In the genomic region with DNA sequence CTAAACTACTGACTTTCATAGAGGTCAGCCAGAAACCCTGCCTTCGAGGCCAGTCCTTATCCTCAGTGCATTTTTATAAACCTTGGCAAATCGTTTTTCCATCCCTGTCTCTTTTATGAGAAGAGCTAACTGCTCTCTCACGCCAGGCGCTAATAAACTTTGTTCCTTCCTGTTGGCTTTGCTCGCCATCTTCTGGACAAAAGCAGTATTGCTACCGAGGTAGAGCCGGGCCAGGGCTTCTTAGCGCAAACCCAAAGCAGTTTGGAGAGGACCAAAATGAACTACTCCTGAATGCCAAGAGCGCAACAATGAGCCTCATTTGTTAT, we compare ENCODE assay signal across 8 mouse cellular contexts. TPM values are rescaled to one million over a fixed set of nuclear protein-coding genes. Genes with fewer than 3 reads are reported as not detected.
DNase-seq lines count a peak whose midpoint lies in the region; ATAC-seq and TF ChIP-seq lines count a peak whose summit lies in the region.
"Had no signal": no experiment of that assay in that cellular context is flagged by ENCODE, and none has a peak within 500 bp of the region (broad histone marks: within the 10 kb centered on the region; RNA-seq: fewer than 3 reads in every experiment).

No protein-coding gene starts in this region.

- no peak overlapping the region for H3K4me3 ChIP-seq in left cerebral cortex, adult 2 months
- H3K4me3 ChIP-seq in midbrain, embryonic 12.5 days: no peak overlapping the region

- no peaks in the 10 kb centered on the region for H3K36me3 ChIP-seq in midbrain, embryonic 12.5 days

- TF ChIP-seq CTCF in left cerebral cortex, adult 2 months (IDR thresholded peaks at IDR 0.05): peak; percentile 91

- DNase-seq in cerebellum, postnatal 36 days: peak; percentile 76 to 86
- peak; percentile 61 to 74 for DNase-seq in gastrocnemius, adult 8-10 months (ENCODE audit: low spot score in 2 of 2)
- DNase-seq in induced T-regulatory cell, adult 2 months (ENCODE audit: low read depth): peak; percentile 86
- DNase-seq in left cerebral cortex, adult 2 months (ENCODE audit: extremely low spot score in 1 of 2, low spot score in 2 of 2): peak; percentile 80 to 86
- peak; percentile 73 for DNase-seq in skeletal muscle tissue, adult 2 months (ENCODE audit: low read depth, low spot score)

- H3K4me1 ChIP-seq in midbrain, embryonic 12.5 days: peaks cover 16% of the 10 kb centered on the region

- peak overlapping the region; percentile 32 for H3K4me2 ChIP-seq in midbrain, embryonic 12.5 days (replicated peaks)

- no peak overlapping the region for H3K9ac ChIP-seq in midbrain, embryonic 12.5 days (replicated peaks)

- intact Hi-C loops in left cerebral cortex, adult 2 months (cut with DNase I): loop anchor here (2.0 to 5.0 kb wide), 4 partner anchors 139 to 744 kb away; no protein-coding TSS in a partner anchor

- WGBS in midbrain, embryonic 12.5 days: 5% methylated on average over 9 of the region's 9 CpGs

- peak; percentile 72 for ATAC-seq in activated CD4-positive, CD25-positive, alpha-beta regulatory T cell, adult 4 months
- ATAC-seq in midbrain, embryonic 12.5 days (ENCODE audit: low FRiP score, low read depth): no peak

- H3K27me3 ChIP-seq in midbrain, embryonic 12.5 days: peaks cover 37% of the 10 kb centered on the region

- peak overlapping the region; percentile 76 for H3K27ac ChIP-seq in left cerebral cortex, adult 2 months
- peak overlapping the region; percentile 61 for H3K27ac ChIP-seq in midbrain, embryonic 12.5 days (replicated peaks)

- no peaks in the 10 kb centered on the region for H3K9me3 ChIP-seq in midbrain, embryonic 12.5 days

RNA-seq across cellular contexts. Expression of a gene that starts 11.0 kb away (rescaled TPM):
- polyA plus RNA-seq in activated CD4-positive, CD25-positive, alpha-beta regulatory T cell, adult 4 months (2017; shearing (Covaris generic)): not detected
- total RNA-seq in gastrocnemius, adult 8-10 months (2022): not detected
- not detected for total RNA-seq in left cerebral cortex, adult 2 months (2021)
- not detected in 2 replicates for polyA plus RNA-seq in midbrain, embryonic 12.5 days (2016; fragmentation: Nextera tagmentation; extraction: Ambion mirVana)
- polyA plus RNA-seq: stomach, embryonic 14.5 days had no signal

RNA-seq across cellular contexts. Expression of a gene that starts 41.6 kb away (rescaled TPM):
- not detected for polyA plus RNA-seq in activated CD4-positive, CD25-positive, alpha-beta regulatory T cell, adult 4 months (2017; shearing (Covaris generic))
- total RNA-seq in gastrocnemius, adult 8-10 months (2022): not detected
- not detected for total RNA-seq in left cerebral cortex, adult 2 months (2021)
- polyA plus RNA-seq in midbrain, embryonic 12.5 days (2016; fragmentation: Nextera tagmentation; extraction: Ambion mirVana): 0.39 and 0.60 TPM in 2 replicates
- polyA plus RNA-seq: stomach, embryonic 14.5 days had no signal

RNA-seq across cellular contexts. Expression of a gene that starts 56.8 kb away (rescaled TPM):
- 1 to 10 TPM; 3.3 to 3.8 TPM for polyA plus RNA-seq in activated CD4-positive, CD25-positive, alpha-beta regulatory T cell, adult 4 months (2017; shearing (Covaris generic))
- total RNA-seq in gastrocnemius, adult 8-10 months (2022): 100 to 1,000 TPM; 149 to 182 (median 166) TPM
- 10 to 100 TPM; 35.6 to 45.0 TPM for total RNA-seq in left cerebral cortex, adult 2 months (2021)
- 13.0 and 15.1 TPM in 2 replicates for polyA plus RNA-seq in midbrain, embryonic 12.5 days (2016; fragmentation: Nextera tagmentation; extraction: Ambion mirVana)
